Mouse (Mus musculus): ENCODE results near the gene Emilin3. TPM values are rescaled to one million over a fixed set of nuclear protein-coding genes. Genes with fewer than 3 reads are reported as not detected.

The Emilin3 gene
- polyA plus RNA-seq, 1 experiment from 2014 or later, result 28.0 TPM

GRCm38 (mm10) chr2:160871310-160871709 is 40.8 kb downstream of the Emilin3 start:
- ATAC-seq (ENCODE audit: insufficient read depth, low FRiP score, low read depth), result no peak
- no peaks in the 10 kb centered on the region for H3K9me3 ChIP-seq
- H3K4me3 ChIP-seq (replicated peaks), result no peak overlapping the region
- 84% methylated on average over 3 of the region's 3 CpGs for WGBS
- peak overlapping the region; percentile 27 for H3K4me2 ChIP-seq
- no peak overlapping the region for H3K27ac ChIP-seq
- H3K27me3 ChIP-seq (replicated peaks), result no peaks in the 10 kb centered on the region
- no peaks in the 10 kb centered on the region for H3K36me3 ChIP-seq
- no peak overlapping the region for H3K9ac ChIP-seq
- 0 out of 2 replicates have a peak, but pooled peaks cover 3% of the 10 kb centered on the region for H3K4me1 ChIP-seq

DNA sequence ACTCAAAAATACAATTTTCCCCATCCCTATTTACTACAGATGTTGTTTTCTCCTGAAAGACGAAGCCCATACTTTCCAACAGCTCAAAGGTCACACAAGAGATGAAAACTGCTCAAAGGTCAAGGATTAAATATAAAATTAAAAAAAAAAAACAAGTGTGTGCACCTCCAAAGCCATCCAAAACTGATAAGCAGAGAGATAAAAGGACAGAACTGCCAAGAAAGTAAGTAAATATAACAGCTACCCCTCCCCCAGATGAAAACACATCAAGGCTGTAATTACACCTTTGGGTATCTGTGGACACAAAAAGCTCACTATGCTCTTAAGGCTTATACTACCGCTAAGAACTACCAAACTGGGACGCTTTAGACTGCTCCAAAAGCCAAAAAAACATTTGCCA is 42.7 kb downstream of the Emilin3 start:
- 79% methylated on average over 3 of the region's 3 CpGs for WGBS
- no peak for ATAC-seq (ENCODE audit: insufficient read depth, low FRiP score, low read depth)
- H3K36me3 ChIP-seq, result no peaks in the 10 kb centered on the region
- no peak overlapping the region for H3K4me3 ChIP-seq (replicated peaks)
- no peak overlapping the region for H3K27ac ChIP-seq
- no peak overlapping the region for H3K4me2 ChIP-seq
- no peaks in the 10 kb centered on the region for H3K9me3 ChIP-seq
- no peaks in the 10 kb centered on the region for H3K27me3 ChIP-seq (replicated peaks)
- H3K4me1 ChIP-seq, result 0 out of 2 replicates have a peak, but pooled peaks cover 3% of the 10 kb centered on the region
- no peak overlapping the region for H3K9ac ChIP-seq

DNA sequence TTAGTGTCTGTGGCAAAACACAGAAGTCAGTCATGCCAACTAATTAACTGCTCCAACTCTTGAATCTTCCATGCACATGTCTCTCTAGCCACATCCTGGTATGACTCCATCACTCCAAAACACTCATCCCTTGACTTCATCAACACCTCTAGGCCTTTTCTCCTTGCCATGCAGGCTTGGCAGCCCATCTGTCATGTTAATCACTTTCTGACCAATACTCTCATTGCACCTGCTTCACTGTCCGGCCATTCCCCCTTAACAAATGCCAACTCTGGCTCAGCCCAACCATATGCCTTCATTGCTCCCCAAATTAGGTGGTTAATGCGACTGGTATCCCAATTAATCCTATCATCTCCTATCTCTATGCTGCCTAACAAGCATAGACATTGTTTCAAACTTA is 46.9 kb downstream of the Emilin3 start:
- Histone ChIP-seq H3K27me3 (replicated peaks) (no peaks in the 10 kb centered on the region), H3K4me3 (replicated peaks) (no peak overlapping the region), H3K27ac (no peak overlapping the region), H3K4me2 (no peak overlapping the region), H3K36me3 (no peaks in the 10 kb centered on the region), H3K4me1 (no peaks in the 10 kb centered on the region), H3K9me3 (no peaks in the 10 kb centered on the region), H3K9ac (no peak overlapping the region)
- no peak for ATAC-seq (ENCODE audit: insufficient read depth, low FRiP score, low read depth)
- WGBS, result 82% methylated on average over 2 of the region's 2 CpGs

DNA sequence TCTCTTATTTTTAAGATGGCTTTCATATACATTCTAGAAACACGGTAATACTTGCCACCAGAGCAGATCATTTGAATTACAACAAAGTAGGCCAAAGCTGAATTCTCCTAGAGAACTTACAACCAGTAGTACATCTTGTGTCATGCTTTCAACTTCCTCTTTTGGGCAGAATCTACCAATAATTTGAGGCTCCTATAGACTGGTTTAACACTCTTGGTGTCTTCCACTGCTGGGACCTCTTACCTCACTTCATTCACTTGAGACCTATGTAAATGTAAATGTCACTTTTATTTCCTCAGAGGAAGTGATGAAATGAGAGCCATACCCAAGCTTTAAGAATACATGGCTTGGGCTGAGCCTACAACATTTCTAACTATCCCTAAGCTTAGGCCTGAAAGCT is 48.0 kb downstream of the Emilin3 start:
- Histone ChIP-seq H3K9me3 (no peaks in the 10 kb centered on the region), H3K4me3 (replicated peaks) (no peak overlapping the region), H3K4me2 (no peak overlapping the region), H3K27me3 (replicated peaks) (no peaks in the 10 kb centered on the region), H3K9ac (no peak overlapping the region), H3K27ac (no peak overlapping the region), H3K4me1 (no peaks in the 10 kb centered on the region), H3K36me3 (no peaks in the 10 kb centered on the region)
- ATAC-seq (ENCODE audit: insufficient read depth, low FRiP score, low read depth), result no peak
- 88% methylated on average over 1 of the region's 1 CpGs for WGBS

DNA sequence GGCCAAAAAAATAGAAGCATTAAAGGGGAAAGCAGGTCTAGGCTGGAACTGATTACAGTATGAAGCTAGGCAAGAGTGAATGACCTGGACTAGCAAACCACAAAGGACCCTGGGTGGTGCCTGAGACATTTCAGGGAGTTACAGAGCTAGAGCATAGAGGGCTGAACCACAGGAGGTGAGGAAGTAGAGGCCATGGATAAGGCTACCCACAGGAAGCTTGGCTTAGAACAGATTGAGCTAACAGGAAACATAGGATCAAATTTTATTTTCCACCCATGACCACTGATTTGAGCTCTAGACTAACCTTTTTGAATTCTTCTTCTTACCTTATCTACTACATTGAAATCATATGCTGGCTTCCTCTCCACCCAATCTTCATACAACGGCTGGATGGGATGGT is 51.8 kb downstream of the Emilin3 start:
- ATAC-seq (ENCODE audit: insufficient read depth, low FRiP score, low read depth), result no peak
- Histone ChIP-seq H3K27me3 (replicated peaks) (no peaks in the 10 kb centered on the region), H3K9me3 (no peaks in the 10 kb centered on the region), H3K9ac (no peak overlapping the region), H3K27ac (no peak overlapping the region), H3K4me1 (no peaks in the 10 kb centered on the region), H3K4me3 (replicated peaks) (no peak overlapping the region), H3K36me3 (no peaks in the 10 kb centered on the region), H3K4me2 (no peak overlapping the region)
- 76% methylated on average over 1 of the region's 1 CpGs for WGBS

Other genes starting within 250 kb of the Emilin3 start
- gene Plcg1, start 181.0 kb downstream of the Emilin3 start, polyA plus RNA-seq (2015; fragmentation: Nextera tagmentation; extraction: Ambion mirVana), result 30.3 and 37.3 TPM in 2 replicates
- gene Zhx3, start 39.3 kb downstream of the Emilin3 start, polyA plus RNA-seq (2015; fragmentation: Nextera tagmentation; extraction: Ambion mirVana), result 8.9 and 10.8 TPM in 2 replicates
- 8.2 and 9.3 TPM in 2 replicates for gene Lpin3, start 31.7 kb downstream of the Emilin3 start, polyA plus RNA-seq (2015; fragmentation: Nextera tagmentation; extraction: Ambion mirVana)
- 25.7 and 29.0 TPM in 2 replicates for gene Chd6, start 196.7 kb upstream of the Emilin3 start, polyA plus RNA-seq (2015; fragmentation: Nextera tagmentation; extraction: Ambion mirVana)

All from stomach, embryonic 15.5 days (tissue).